9 mouse cellular contexts compared by ENCODE assay signal in the genomic region with DNA sequence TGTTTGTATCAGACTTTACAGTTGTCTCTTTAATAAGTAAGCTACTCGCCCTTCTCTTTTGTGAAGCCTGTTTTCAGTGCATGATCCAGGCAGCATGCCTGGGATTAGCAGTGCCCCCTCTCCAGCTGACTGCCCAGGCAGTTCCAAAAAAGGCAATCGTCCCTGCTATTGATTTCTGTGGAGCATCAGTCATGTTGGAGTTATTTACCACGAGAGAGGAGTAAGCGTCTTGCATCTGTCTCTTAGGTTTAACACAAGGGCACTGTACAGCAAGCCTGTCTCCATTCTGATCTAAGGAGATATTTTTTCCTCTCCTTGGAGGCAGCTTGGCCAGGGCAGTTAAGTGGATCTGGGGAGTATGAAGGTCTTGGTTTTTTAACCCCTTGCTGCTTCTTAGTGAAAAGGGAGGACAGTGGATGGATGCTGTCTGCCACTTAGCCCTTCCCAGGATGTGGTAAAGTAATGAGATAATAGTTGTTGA.
DNase-seq lines count a peak whose midpoint lies in the region; ATAC-seq lines count a peak whose summit lies in the region.
"Had no signal": no experiment of that assay in that cellular context is flagged by ENCODE, and none has a peak within 500 bp of the region (broad histone marks: within the 10 kb centered on the region; RNA-seq: fewer than 3 reads in every experiment).

No protein-coding gene starts in this region.

- no peaks in the 10 kb centered on the region for H3K9me3 ChIP-seq in forebrain, embryonic 16.5 days (ENCODE audit: control insufficient read depth, low read length)
- H3K9me3 ChIP-seq in forebrain, embryonic 14.5 days (replicated peaks; ENCODE audit: control insufficient read depth, low read length), result no peaks in the 10 kb centered on the region
- no peaks in the 10 kb centered on the region for H3K9me3 ChIP-seq in embryonic facial prominence, embryonic 15.5 days (replicated peaks)
- H3K9me3 ChIP-seq: forebrain, embryonic 12.5 days had no signal

- no peaks in the 10 kb centered on the region for H3K36me3 ChIP-seq in forebrain, embryonic 16.5 days (ENCODE audit: control insufficient read depth, insufficient read depth)
- H3K36me3 ChIP-seq in forebrain, embryonic 14.5 days (ENCODE audit: control insufficient read depth, insufficient read depth, low read length), result no peaks in the 10 kb centered on the region
- no peaks in the 10 kb centered on the region for H3K36me3 ChIP-seq in embryonic facial prominence, embryonic 15.5 days
- H3K36me3 ChIP-seq: forebrain, embryonic 12.5 days had no signal

- no peak for DNase-seq in forebrain, embryonic 14.5 days (ENCODE audit: low spot score)
- DNase-seq in layer of hippocampus, adult 18-20 months (ENCODE audit: low spot score in 2 of 2), result peak; percentile 58 to 60
- DNase-seq in layer of hippocampus, postnatal 25 days (ENCODE audit: extremely low spot score in 1 of 2, low spot score in 1 of 2), result no peak
- DNase-seq in natural killer cell, adult 2 months (ENCODE audit: low spot score in 2 of 2), result peak; percentile 29 to 52
- DNase-seq in urinary bladder, postnatal 36 days (ENCODE audit: low spot score in 2 of 2), result no peak
- DNase-seq in lung, postnatal 4 days, result no peak

- no peaks in the 10 kb centered on the region for H3K27me3 ChIP-seq in forebrain, embryonic 16.5 days (replicated peaks; ENCODE audit: control insufficient read depth, insufficient read depth, low read length)
- no peaks in the 10 kb centered on the region for H3K27me3 ChIP-seq in forebrain, embryonic 14.5 days (replicated peaks; ENCODE audit: control insufficient read depth, insufficient read depth, low read length)
- H3K27me3 ChIP-seq in embryonic facial prominence, embryonic 15.5 days, result no peaks in the 10 kb centered on the region
- H3K27me3 ChIP-seq: forebrain, embryonic 12.5 days had no signal

- H3K4me2 ChIP-seq in forebrain, embryonic 16.5 days (ENCODE audit: low read length), result no peak overlapping the region
- H3K4me2 ChIP-seq in forebrain, embryonic 14.5 days (ENCODE audit: low read length), result no peak overlapping the region
- H3K4me2 ChIP-seq in embryonic facial prominence, embryonic 15.5 days (replicated peaks), result no peak overlapping the region
- H3K4me2 ChIP-seq: forebrain, embryonic 12.5 days had no signal

- peak overlapping the region; percentile 30; the same call in 1 of the 2 replicates for H3K27ac ChIP-seq in forebrain, embryonic 16.5 days (ENCODE audit: low read length)
- H3K27ac ChIP-seq in forebrain, embryonic 14.5 days (ENCODE audit: low read depth, low read length), result no peak overlapping the region
- 0 out of 2 replicates have a peak overlapping the region, but pooled peaks have one; percentile 48 for H3K27ac ChIP-seq in embryonic facial prominence, embryonic 15.5 days (replicated peaks)
- H3K27ac ChIP-seq: forebrain, embryonic 12.5 days had no signal

- H3K4me1 ChIP-seq in forebrain, embryonic 16.5 days (replicated peaks; ENCODE audit: control insufficient read depth, insufficient read depth, low read length), result peaks cover 31% of the 10 kb centered on the region
- peaks cover 5% of the 10 kb centered on the region; the same call in 1 of the 2 replicates for H3K4me1 ChIP-seq in forebrain, embryonic 14.5 days (ENCODE audit: control insufficient read depth, insufficient read depth, low read length)
- peaks cover 34% of the 10 kb centered on the region for H3K4me1 ChIP-seq in embryonic facial prominence, embryonic 15.5 days

- H3K4me3 ChIP-seq in forebrain, embryonic 16.5 days (replicated peaks; ENCODE audit: low read length), result no peak overlapping the region
- H3K4me3 ChIP-seq in forebrain, embryonic 14.5 days (ENCODE audit: low read depth, low read length), result no peak overlapping the region
- no peak overlapping the region for H3K4me3 ChIP-seq in embryonic facial prominence, embryonic 15.5 days (replicated peaks)
- H3K4me3 ChIP-seq: forebrain, embryonic 12.5 days had no signal

- ATAC-seq in forebrain, embryonic 16.5 days, result no peak
- ATAC-seq in forebrain, embryonic 14.5 days, result no peak
- 0 out of 2 replicates have a peak, but pooled peaks have one; percentile 21 for ATAC-seq in embryonic facial prominence, embryonic 15.5 days (ENCODE audit: insufficient number of reproducible peaks, low FRiP score, low TSS enrichment, low read depth)

- 17% methylated on average over 4 of the region's 4 CpGs for WGBS in forebrain, embryonic 16.5 days
- 32% methylated on average over 4 of the region's 4 CpGs for WGBS in forebrain, embryonic 14.5 days
- 13% methylated on average over 4 of the region's 4 CpGs for WGBS in embryonic facial prominence, embryonic 15.5 days

- no peak overlapping the region for H3K9ac ChIP-seq in forebrain, embryonic 16.5 days (replicated peaks; ENCODE audit: low read depth, low read length)
- no peak overlapping the region for H3K9ac ChIP-seq in forebrain, embryonic 14.5 days (ENCODE audit: low read length)
- H3K9ac ChIP-seq in embryonic facial prominence, embryonic 15.5 days, result no peak overlapping the region
- H3K9ac ChIP-seq: forebrain, embryonic 12.5 days had no signal

Comparison
In these comparisons a context has a peak if more than half of its experiments do, and no peak if none do; other contexts are left out.
1. DNase-seq: peak in layer of hippocampus, adult 18-20 months (2 of 2) and natural killer cell, adult 2 months (2 of 2); none in forebrain, embryonic 14.5 days (single experiment), layer of hippocampus, postnatal 25 days (0 of 2), urinary bladder, postnatal 36 days (0 of 2) and lung, postnatal 4 days (0 of 2).